Mouse (Mus musculus) heart, adult 2 months (tissue): ENCODE results near the gene Pabpc4l. TPM values are rescaled to one million over a fixed set of nuclear protein-coding genes. Genes with fewer than 3 reads are reported as not detected.
"Not testable (repeated sequence)": the region's sequence is repeated elsewhere in the genome, so short reads cannot be mapped to it uniquely, and the experiment has no call there.

Source experiments
- DNase-seq, 2 experiments: peaks; one replicate each; pipeline ENCODE4 v3.0.0; 2021
- H3K27ac ChIP-seq: fragments of 200-600 bp; 2 replicates; pipeline ENCODE4 v1.8.1; 2022
- H3K27me3 ChIP-seq: fragments of 200-500 bp; 2 replicates; pipeline ENCODE4 v1.6.1; 2012; ENCODE audit warnings: mild to moderate bottlenecking, low read length, inconsistent platforms, mixed read lengths; ENCODE audit not compliant: control insufficient read depth, insufficient read depth
- H3K36me3 ChIP-seq: fragments of 200-500 bp; 2 replicates; pipeline ENCODE4 v1.6.1; 2012; ENCODE audit warnings: low read length, inconsistent platforms; ENCODE audit not compliant: control insufficient read depth, insufficient read depth
- H3K4me1 ChIP-seq: fragments of 200-500 bp; 2 replicates; pipeline ENCODE4 v1.6.1; 2011; ENCODE audit warnings: low read length; ENCODE audit not compliant: control insufficient read depth, insufficient read depth
- H3K4me3 ChIP-seq: fragments of 200-600 bp; 2 replicates; pipeline ENCODE4 v1.8.1; 2022
- H3K79me2 ChIP-seq: fragments of 200-500 bp; replicated peaks from 2 replicates; pipeline ENCODE4 v1.6.1; 2012; ENCODE audit warnings: mild to moderate bottlenecking, inconsistent platforms, low read length, moderate library complexity, mixed read lengths; ENCODE audit not compliant: control insufficient read depth, insufficient read depth
- H3K9ac ChIP-seq: fragments of 200-500 bp; 2 replicates; pipeline ENCODE4 v1.6.1; 2012; ENCODE audit warnings: low read depth, mild to moderate bottlenecking, control low read depth, inconsistent platforms, low read length, mixed read lengths
- CTCF ChIP-seq: fragments of 200-600 bp; IDR thresholded peaks from 2 replicates; pipeline ENCODE4 v1.8.1; 2022; ENCODE audit warnings: antibody characterized with exemption, mild to moderate bottlenecking, moderate library complexity
- EP300 ChIP-seq: fragments of 200-500 bp; IDR thresholded peaks from 2 replicates; pipeline ENCODE4 v1.6.1; 2011; ENCODE audit warnings: low read depth, low read length, control low read depth; ENCODE audit not compliant: insufficient read depth
- POLR2A ChIP-seq: fragments of 200-500 bp; IDR thresholded peaks from 2 replicates; pipeline ENCODE4 v1.6.1; 2011; ENCODE audit warnings: mild to moderate bottlenecking, low read depth, low read length, control low read depth; ENCODE audit not compliant: insufficient read depth
- WGBS: fragments of 180-500 bp; shearing (Covaris S2); methylation state at CpG from one replicate; pipeline ENCODE4 v1.1.7; 2018; 5-methylcytosine and 5-hydroxymethylcytosine counted together
- intact Hi-C: fragments of 180-260 bp; cut with DNase I; formaldehyde crosslinking; loops from one replicate; pipeline ENCODE4 v1.15.1; 2025
- long read RNA-seq: library from polyadenylated mRNA; stranded (forward); transcript quantifications from one replicate; pipeline ENCODE4 v2.0.0, GENCODE M21; 2021
- polyA plus RNA-seq: library from polyadenylated mRNA; depleted of rRNA; stranded (reverse); fragments of >200 nt; gene quantifications from 2 replicates; pipeline ENCODE4 v1.2.3, GENCODE M21; 2012; rRNA removed
- total RNA-seq, 2 experiments: library from RNA; stranded (reverse); gene quantifications; 2 replicates each; pipeline ENCODE4 v1.2.3; 2021

Gene Pabpc4l
- under 1 TPM; 0.09 to 0.26 TPM for total RNA-seq
- polyA plus RNA-seq = 0.08 and 0.18 TPM in 2 replicates
- long read RNA-seq = 0 reads

GRCm38 (mm10) chr3:46447481-46448265, at the start of gene Pabpc4l:
Gene Pabpc4l (minus strand): TSS chr3:46448219.
- intact Hi-C loops = no loop called here
- H3K4me1 ChIP-seq = no peaks in the 10 kb centered on the region
- H3K79me2 ChIP-seq = no peaks in the 10 kb centered on the region
- peak within 1 kb of the TSS; percentile 41 for H3K4me3 ChIP-seq
- TF ChIP-seq CTCF (no peak), EP300 (no peak), POLR2A (no peak)
- H3K9ac ChIP-seq = peak within 1 kb of the TSS; percentile 71
- under 1% methylated on average over 37 of the region's 37 CpGs for WGBS
- DNase-seq = peak; percentile 30 to 55
- no peaks in the 10 kb centered on the region for H3K27me3 ChIP-seq
- no peaks in the 10 kb centered on the region for H3K36me3 ChIP-seq
- H3K27ac ChIP-seq = no peak within 1 kb of the TSS; the same call in 1 of the 2 replicates

GRCm38 (mm10) chr3:46490989-46491259, 42.9 kb upstream of the Pabpc4l start:
- WGBS = 49% methylated on average over 5 of the region's 5 CpGs
- no peak for DNase-seq
- Histone ChIP-seq H3K27ac (no peak overlapping the region), H3K27me3 (no peaks in the 10 kb centered on the region), H3K9ac (no peak overlapping the region), H3K79me2 (no peaks in the 10 kb centered on the region), H3K4me3 (no peak overlapping the region), H3K36me3 (no peaks in the 10 kb centered on the region), H3K4me1 (no peaks in the 10 kb centered on the region)
- TF ChIP-seq EP300 (no peak), POLR2A (no peak), CTCF (no peak)
- intact Hi-C loops = no loop called here

GRCm38 (mm10) chr3:46490132-46490988, 42.3 kb upstream of the Pabpc4l start:
- no peak overlapping the region for H3K4me3 ChIP-seq
- TF ChIP-seq POLR2A = no peak
- TF ChIP-seq EP300 = no peak
- no peak for TF ChIP-seq CTCF
- H3K36me3 ChIP-seq = no peaks in the 10 kb centered on the region
- intact Hi-C loops = no loop called here
- no peaks in the 10 kb centered on the region for H3K4me1 ChIP-seq
- H3K9ac ChIP-seq = no peak overlapping the region
- H3K27me3 ChIP-seq = no peaks in the 10 kb centered on the region
- no peak for DNase-seq
- no peaks in the 10 kb centered on the region for H3K79me2 ChIP-seq
- no peak overlapping the region for H3K27ac ChIP-seq
- WGBS = 63% methylated on average over 15 of the region's 15 CpGs

- H3K79me2 ChIP-seq, H3K27ac ChIP-seq, H3K4me1 ChIP-seq, H3K36me3 ChIP-seq, DNase-seq, H3K4me3 ChIP-seq, H3K9ac ChIP-seq, intact Hi-C loops, H3K27me3 ChIP-seq: not testable (repeated sequence)
- WGBS = 68% methylated on average over 1 of the region's 1 CpGs
Observed at GRCm38 (mm10) chr3:46486091-46486490, 38.1 kb upstream of the Pabpc4l start.

- Histone ChIP-seq H3K79me2 (no peaks in the 10 kb centered on the region), H3K27me3 (no peaks in the 10 kb centered on the region), H3K27ac (no peak overlapping the region), H3K9ac (no peak overlapping the region; the same call in 1 of the 2 replicates), H3K4me1 (no peaks in the 10 kb centered on the region), H3K36me3 (no peaks in the 10 kb centered on the region), H3K4me3 (peak overlapping the region; percentile 41)
- whole genome bisulfite sequencing = 7% methylated on average over 5 of the region's 5 CpGs
- intact Hi-C loops = no loop called here
- no peak for DNase-seq
- TF ChIP-seq EP300 (no peak), CTCF (no peak), POLR2A (no peak)
Observed at GRCm38 (mm10) chr3:46448266-46448532, 180 bp upstream of the Pabpc4l start.

GRCm38 (mm10) chr3:46431416-46431815, 16.6 kb downstream of the Pabpc4l start:
- Histone ChIP-seq H3K27ac (no peak overlapping the region), H3K9ac (no peak overlapping the region), H3K4me3 (no peak overlapping the region), H3K36me3 (no peaks in the 10 kb centered on the region), H3K79me2 (no peaks in the 10 kb centered on the region), H3K27me3 (no peaks in the 10 kb centered on the region), H3K4me1 (no peaks in the 10 kb centered on the region)
- TF ChIP-seq POLR2A (no peak), CTCF (no peak), EP300 (no peak)
- intact Hi-C loops = no loop called here
- DNase-seq = no peak
